Mouse (Mus musculus): ENCODE measurements around the gene Gm20388. TPM values are rescaled to one million over a fixed set of nuclear protein-coding genes. Genes with fewer than 3 reads are reported as not detected.
A peak's percentile ranks its signal among the peaks of the same experiment; 100 is the strongest.

Gene Gm20388
- polyA plus RNA-seq, 1 experiment from 2014 or later: not detected

- Histone ChIP-seq H3K27ac (replicated peaks; ENCODE audit: low read depth, low read length) (no peak overlapping the region), H3K9me3 (ENCODE audit: control insufficient read depth, low read length) (no peaks in the 10 kb centered on the region), H3K4me1 (ENCODE audit: control insufficient read depth, insufficient read depth, low read length) (no peaks in the 10 kb centered on the region), H3K4me2 (ENCODE audit: low read depth, severe bottlenecking) (no peak overlapping the region), H3K4me3 (ENCODE audit: low read depth, low read length) (no peak overlapping the region), H3K9ac (ENCODE audit: low read length) (no peak overlapping the region), H3K27me3 (ENCODE audit: control insufficient read depth, insufficient read depth, low read length) (no peaks in the 10 kb centered on the region), H3K36me3 (ENCODE audit: control insufficient read depth, insufficient read depth, low read length) (no peaks in the 10 kb centered on the region)
- 56% methylated on average over 9 of the region's 9 CpGs for whole genome bisulfite sequencing
- DNase-seq (ENCODE audit: low spot score): no peak
- no peak for ATAC-seq (ENCODE audit: insufficient number of reproducible peaks, low FRiP score, low TSS enrichment, low read depth)
Observed at GRCm38 (mm10) chr8:122767229-122767628, 2856.6 kb downstream of the Gm20388 start.

- no peak overlapping the region for H3K4me3 ChIP-seq (ENCODE audit: low read depth, low read length)
- no peaks in the 10 kb centered on the region for H3K9me3 ChIP-seq (ENCODE audit: control insufficient read depth, low read length)
- H3K4me2 ChIP-seq (ENCODE audit: low read depth, severe bottlenecking): no peak overlapping the region
- H3K27ac ChIP-seq (replicated peaks; ENCODE audit: low read depth, low read length): no peak overlapping the region
- no peaks in the 10 kb centered on the region for H3K36me3 ChIP-seq (ENCODE audit: control insufficient read depth, insufficient read depth, low read length)
- ATAC-seq (ENCODE audit: insufficient number of reproducible peaks, low FRiP score, low TSS enrichment, low read depth) (no peak), DNase-seq (ENCODE audit: low spot score) (no peak)
- H3K4me1 ChIP-seq (ENCODE audit: control insufficient read depth, insufficient read depth, low read length): no peaks in the 10 kb centered on the region
- 63% methylated on average over 24 of the region's 24 CpGs for WGBS
- H3K27me3 ChIP-seq (ENCODE audit: control insufficient read depth, insufficient read depth, low read length): no peaks in the 10 kb centered on the region
- no peak overlapping the region for H3K9ac ChIP-seq (ENCODE audit: low read length)
Observed at GRCm38 (mm10) chr8:122769251-122770058, 2858.8 kb downstream of the Gm20388 start.

GRCm38 (mm10) chr8:122772431-122773060 lies 2861.9 kb downstream of the Gm20388 start:
- no peak for ATAC-seq (ENCODE audit: insufficient number of reproducible peaks, low FRiP score, low TSS enrichment, low read depth)
- H3K27ac ChIP-seq (replicated peaks; ENCODE audit: low read depth, low read length): no peak overlapping the region

GRCm38 (mm10) chr8:122775285-122776155 lies 2864.9 kb downstream of the Gm20388 start, which contains the start of gene Acsf3:
Gene Acsf3, plus strand, starts transcription at chr8:122775486.
- Histone ChIP-seq H3K27ac (replicated peaks; ENCODE audit: low read depth, low read length) (no peak within 1 kb of the TSS), H3K9ac (ENCODE audit: low read length) (peak within 1 kb of the TSS; percentile 76), H3K36me3 (ENCODE audit: control insufficient read depth, insufficient read depth, low read length) (no peaks in the 10 kb centered on the region; the same call in 1 of the 2 replicates), H3K9me3 (ENCODE audit: control insufficient read depth, low read length) (no peaks in the 10 kb centered on the region), H3K4me2 (ENCODE audit: low read depth, severe bottlenecking) (peak within 1 kb of the TSS; percentile 74), H3K4me3 (ENCODE audit: low read depth, low read length) (peak within 1 kb of the TSS; percentile 89), H3K4me1 (ENCODE audit: control insufficient read depth, insufficient read depth, low read length) (peaks cover 3% of the 10 kb centered on the region; the same call in 1 of the 2 replicates), H3K27me3 (ENCODE audit: control insufficient read depth, insufficient read depth, low read length) (no peaks in the 10 kb centered on the region)
- WGBS: 2% methylated on average over 50 of the region's 50 CpGs
- DNase-seq (ENCODE audit: low spot score) (peak; percentile 85), ATAC-seq (ENCODE audit: insufficient number of reproducible peaks, low FRiP score, low TSS enrichment, low read depth) (peak; percentile 62)

More at GRCm38 (mm10) chr8:122772431-122773060, 2861.9 kb downstream of the Gm20388 start:
- H3K4me3 ChIP-seq (ENCODE audit: low read depth, low read length): no peak overlapping the region
- H3K9me3 ChIP-seq (ENCODE audit: control insufficient read depth, low read length): no peaks in the 10 kb centered on the region
- H3K9ac ChIP-seq (ENCODE audit: low read length): no peak overlapping the region
- WGBS: 28% methylated on average over 10 of the region's 10 CpGs
- no peak for DNase-seq (ENCODE audit: low spot score)
- H3K4me2 ChIP-seq (ENCODE audit: low read depth, severe bottlenecking): no peak overlapping the region
- H3K27me3 ChIP-seq (ENCODE audit: control insufficient read depth, insufficient read depth, low read length): no peaks in the 10 kb centered on the region
- no peaks in the 10 kb centered on the region for H3K36me3 ChIP-seq (ENCODE audit: control insufficient read depth, insufficient read depth, low read length)
- peaks cover 3% of the 10 kb centered on the region; the same call in 1 of the 2 replicates for H3K4me1 ChIP-seq (ENCODE audit: control insufficient read depth, insufficient read depth, low read length)

GRCm38 (mm10) chr8:122777701-122778100 lies 2867.1 kb downstream of the Gm20388 start:
- Histone ChIP-seq H3K4me1 (ENCODE audit: control insufficient read depth, insufficient read depth, low read length) (peaks cover 3% of the 10 kb centered on the region; the same call in 1 of the 2 replicates), H3K9me3 (ENCODE audit: control insufficient read depth, low read length) (no peaks in the 10 kb centered on the region), H3K4me3 (ENCODE audit: low read depth, low read length) (no peak overlapping the region), H3K9ac (ENCODE audit: low read length) (no peak overlapping the region), H3K4me2 (ENCODE audit: low read depth, severe bottlenecking) (no peak overlapping the region), H3K27ac (replicated peaks; ENCODE audit: low read depth, low read length) (no peak overlapping the region), H3K36me3 (ENCODE audit: control insufficient read depth, insufficient read depth, low read length) (no peaks in the 10 kb centered on the region; the same call in 1 of the 2 replicates), H3K27me3 (ENCODE audit: control insufficient read depth, insufficient read depth, low read length) (no peaks in the 10 kb centered on the region)
- 85% methylated on average over 6 of the region's 6 CpGs for WGBS
- no peak for DNase-seq (ENCODE audit: low spot score)
- no peak for ATAC-seq (ENCODE audit: insufficient number of reproducible peaks, low FRiP score, low TSS enrichment, low read depth)

GRCm38 (mm10) chr8:122778703-122779239 lies 2868.1 kb downstream of the Gm20388 start:
- H3K9me3 ChIP-seq (ENCODE audit: control insufficient read depth, low read length): no peaks in the 10 kb centered on the region
- no peak overlapping the region for H3K27ac ChIP-seq (replicated peaks; ENCODE audit: low read depth, low read length)
- H3K9ac ChIP-seq (ENCODE audit: low read length): no peak overlapping the region
- ATAC-seq (ENCODE audit: insufficient number of reproducible peaks, low FRiP score, low TSS enrichment, low read depth) (no peak), DNase-seq (ENCODE audit: low spot score) (no peak)
- H3K4me3 ChIP-seq (ENCODE audit: low read depth, low read length): no peak overlapping the region
- H3K4me1 ChIP-seq (ENCODE audit: control insufficient read depth, insufficient read depth, low read length): peaks cover 3% of the 10 kb centered on the region; the same call in 1 of the 2 replicates
- no peak overlapping the region for H3K4me2 ChIP-seq (ENCODE audit: low read depth, severe bottlenecking)
- 83% methylated on average over 3 of the region's 3 CpGs for WGBS
- no peaks in the 10 kb centered on the region; the same call in 1 of the 2 replicates for H3K36me3 ChIP-seq (ENCODE audit: control insufficient read depth, insufficient read depth, low read length)
- no peaks in the 10 kb centered on the region for H3K27me3 ChIP-seq (ENCODE audit: control insufficient read depth, insufficient read depth, low read length)

GRCm38 (mm10) chr8:122779255-122779654 lies 2868.6 kb downstream of the Gm20388 start:
- H3K27me3 ChIP-seq (ENCODE audit: control insufficient read depth, insufficient read depth, low read length): no peaks in the 10 kb centered on the region
- no peak for ATAC-seq (ENCODE audit: insufficient number of reproducible peaks, low FRiP score, low TSS enrichment, low read depth)

More at GRCm38 (mm10) chr8:122779255-122779654, 2868.6 kb downstream of the Gm20388 start:
- Histone ChIP-seq H3K9ac (ENCODE audit: low read length) (no peak overlapping the region), H3K27ac (replicated peaks; ENCODE audit: low read depth, low read length) (no peak overlapping the region), H3K36me3 (ENCODE audit: control insufficient read depth, insufficient read depth, low read length) (no peaks in the 10 kb centered on the region; the same call in 1 of the 2 replicates), H3K9me3 (ENCODE audit: control insufficient read depth, low read length) (no peaks in the 10 kb centered on the region), H3K4me1 (ENCODE audit: control insufficient read depth, insufficient read depth, low read length) (peaks cover 3% of the 10 kb centered on the region; the same call in 1 of the 2 replicates), H3K4me3 (ENCODE audit: low read depth, low read length) (no peak overlapping the region), H3K4me2 (ENCODE audit: low read depth, severe bottlenecking) (no peak overlapping the region)
- WGBS: 74% methylated on average over 9 of the region's 9 CpGs
- no peak for DNase-seq (ENCODE audit: low spot score)
